Mouse (Mus musculus): ENCODE data around the gene Accs. TPM values are rescaled to one million over a fixed set of nuclear protein-coding genes. Genes with fewer than 3 reads are reported as not detected.
A peak's percentile ranks its signal among the peaks of the same experiment; 100 is the strongest.

Accs gene
- polyA plus RNA-seq, 1 experiment, result 4.2 TPM

DNA sequence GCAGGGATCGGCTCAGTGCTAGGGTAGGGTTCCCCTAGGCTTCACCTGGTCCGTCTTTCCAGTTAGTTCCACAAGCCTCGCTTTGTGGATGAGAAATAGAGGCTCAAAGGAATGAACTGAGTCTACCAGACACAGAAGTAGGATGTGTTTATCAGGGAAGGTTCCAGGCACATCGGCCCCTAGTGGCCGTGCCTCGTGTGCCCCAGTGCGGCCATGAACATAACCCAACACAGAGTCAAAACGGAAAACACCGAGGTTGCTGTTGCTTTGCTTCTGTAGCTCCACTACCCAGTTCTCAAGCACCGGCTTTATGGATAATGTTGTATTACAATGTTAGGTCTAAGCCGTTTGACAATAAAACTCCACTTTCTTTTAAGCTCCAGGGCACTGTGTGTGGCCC lies 18.8 kb upstream of the Accs start:
- Histone ChIP-seq H3K36me3 (ENCODE audit: control insufficient read depth, insufficient read depth) (no peaks in the 10 kb centered on the region), H3K27me3 (ENCODE audit: control insufficient read depth, insufficient read depth, insufficient read length) (peaks cover 41% of the 10 kb centered on the region), H3K79me2 (ENCODE audit: control insufficient read depth, insufficient read depth) (no peaks in the 10 kb centered on the region), H3K4me3 (no peak overlapping the region), H3K4me2 (ENCODE audit: low read depth) (no peak overlapping the region), H3ac (ENCODE audit: control insufficient read depth, insufficient read length) (no peak overlapping the region)
- TF ChIP-seq TCF12 (IDR thresholded peaks at IDR 0.05; ENCODE audit: insufficient read depth, poor library complexity, severe bottlenecking), result no peak
- no peak for TF ChIP-seq POLR2AphosphoS2 (IDR thresholded peaks at IDR 0.05; ENCODE audit: insufficient read length, low read depth)
- TF ChIP-seq POLR2A (IDR thresholded peaks at IDR 0.05; ENCODE audit: insufficient read length, low read depth), result no peak
- TF ChIP-seq CEBPB (IDR thresholded peaks at IDR 0.05; ENCODE audit: insufficient read depth, poor library complexity, severe bottlenecking), result no peak
- no peak for TF ChIP-seq MYOG (IDR thresholded peaks at IDR 0.05; ENCODE audit: control insufficient read depth in 1 of 3, insufficient read depth in 1 of 3, insufficient read length in 2 of 3, low read depth in 2 of 3)
- no peak for TF ChIP-seq E2F4 (IDR thresholded peaks at IDR 0.05; ENCODE audit: insufficient read depth)
- no peak for TF ChIP-seq USF1 (IDR thresholded peaks at IDR 0.05; ENCODE audit: low read depth)
- TF ChIP-seq MYOD1 (IDR thresholded peaks at IDR 0.05; ENCODE audit: control insufficient read depth in 1 of 3, insufficient read length in 2 of 3, low read depth in 2 of 3), result no peak
- TF ChIP-seq MAX (IDR thresholded peaks at IDR 0.05; ENCODE audit: low read depth), result no peak
- TF ChIP-seq REST (IDR thresholded peaks at IDR 0.05; ENCODE audit: insufficient read depth, insufficient read length), result no peak
- no peak for TF ChIP-seq TCF3 (IDR thresholded peaks at IDR 0.05; ENCODE audit: insufficient read length, low read depth)
- TF ChIP-seq SRF (IDR thresholded peaks at IDR 0.05; ENCODE audit: control insufficient read depth, insufficient read length, low read depth), result no peak

DNA sequence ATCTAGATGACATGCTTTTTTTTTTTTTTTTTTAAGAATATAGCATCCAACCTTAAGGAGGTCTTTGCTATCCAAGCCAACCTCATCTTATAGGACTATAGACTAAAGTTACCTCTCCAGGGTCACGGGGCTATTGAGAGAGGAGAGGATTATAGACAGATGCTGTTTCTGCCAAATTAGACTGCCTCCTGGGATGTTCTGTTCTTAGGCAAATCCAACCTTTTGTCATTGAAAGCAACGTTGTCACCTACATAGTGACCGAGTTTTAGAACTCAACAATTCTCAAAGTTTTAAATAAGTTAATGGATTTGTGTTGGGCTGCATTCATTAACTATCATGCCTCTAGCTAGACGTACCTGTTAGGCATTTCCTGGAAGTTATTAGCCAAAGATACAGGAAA lies 13.5 kb upstream of the Accs start:
- Histone ChIP-seq H3K36me3 (ENCODE audit: control insufficient read depth, insufficient read depth) (no peaks in the 10 kb centered on the region), H3K4me3 (no peak overlapping the region), H3K27me3 (ENCODE audit: control insufficient read depth, insufficient read depth, insufficient read length) (peaks cover 49% of the 10 kb centered on the region), H3K79me2 (ENCODE audit: control insufficient read depth, insufficient read depth) (no peaks in the 10 kb centered on the region), H3K4me2 (ENCODE audit: low read depth) (no peak overlapping the region), H3ac (ENCODE audit: control insufficient read depth, insufficient read length) (no peak overlapping the region)
- no peak for TF ChIP-seq SRF (IDR thresholded peaks at IDR 0.05; ENCODE audit: control insufficient read depth, insufficient read length, low read depth)
- no peak for TF ChIP-seq TCF3 (IDR thresholded peaks at IDR 0.05; ENCODE audit: insufficient read length, low read depth)
- no peak for TF ChIP-seq CEBPB (IDR thresholded peaks at IDR 0.05; ENCODE audit: insufficient read depth, poor library complexity, severe bottlenecking)
- no peak for TF ChIP-seq E2F4 (IDR thresholded peaks at IDR 0.05; ENCODE audit: insufficient read depth)
- TF ChIP-seq TCF12 (IDR thresholded peaks at IDR 0.05; ENCODE audit: insufficient read depth, poor library complexity, severe bottlenecking), result no peak
- TF ChIP-seq USF1 (IDR thresholded peaks at IDR 0.05; ENCODE audit: low read depth), result no peak
- no peak for TF ChIP-seq MYOG (IDR thresholded peaks at IDR 0.05; ENCODE audit: control insufficient read depth in 1 of 3, insufficient read depth in 1 of 3, insufficient read length in 2 of 3, low read depth in 2 of 3)
- no peak for TF ChIP-seq REST (IDR thresholded peaks at IDR 0.05; ENCODE audit: insufficient read depth, insufficient read length)
- TF ChIP-seq MAX (IDR thresholded peaks at IDR 0.05; ENCODE audit: low read depth), result no peak
- no peak for TF ChIP-seq POLR2A (IDR thresholded peaks at IDR 0.05; ENCODE audit: insufficient read length, low read depth)
- TF ChIP-seq MYOD1 (IDR thresholded peaks at IDR 0.05; ENCODE audit: control insufficient read depth in 1 of 3, insufficient read length in 2 of 3, low read depth in 2 of 3), result no peak
- TF ChIP-seq POLR2AphosphoS2 (IDR thresholded peaks at IDR 0.05; ENCODE audit: insufficient read length, low read depth), result no peak

DNA sequence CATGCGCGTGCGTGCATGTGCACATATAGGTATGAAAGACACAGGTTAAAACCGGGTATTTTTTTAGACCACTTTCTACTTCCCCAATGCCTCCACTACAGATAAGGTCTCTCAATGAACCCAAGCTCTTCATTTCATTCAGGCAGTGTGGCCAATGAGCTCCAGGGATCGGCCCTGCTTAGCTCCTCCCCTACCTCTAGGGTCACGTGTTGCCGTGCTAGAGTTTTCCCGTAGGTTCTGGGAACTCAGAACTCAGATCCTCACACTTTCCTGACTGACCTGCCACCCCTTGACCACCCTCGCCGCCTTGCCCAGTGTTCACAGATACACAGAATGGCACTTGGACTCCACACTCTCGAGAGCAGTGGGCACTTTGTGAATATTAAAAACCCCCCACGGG lies 9.1 kb upstream of the Accs start:
- peak; percentile 37 for TF ChIP-seq USF1 (IDR thresholded peaks at IDR 0.05; ENCODE audit: low read depth)
- no peak for TF ChIP-seq SRF (IDR thresholded peaks at IDR 0.05; ENCODE audit: control insufficient read depth, insufficient read length, low read depth)
- Histone ChIP-seq H3K36me3 (ENCODE audit: control insufficient read depth, insufficient read depth) (no peaks in the 10 kb centered on the region), H3ac (ENCODE audit: control insufficient read depth, insufficient read length) (no peak overlapping the region), H3K4me2 (ENCODE audit: low read depth) (no peak overlapping the region), H3K27me3 (ENCODE audit: control insufficient read depth, insufficient read depth, insufficient read length) (peaks cover 33% of the 10 kb centered on the region), H3K4me3 (no peak overlapping the region), H3K79me2 (ENCODE audit: control insufficient read depth, insufficient read depth) (no peaks in the 10 kb centered on the region)

DNA sequence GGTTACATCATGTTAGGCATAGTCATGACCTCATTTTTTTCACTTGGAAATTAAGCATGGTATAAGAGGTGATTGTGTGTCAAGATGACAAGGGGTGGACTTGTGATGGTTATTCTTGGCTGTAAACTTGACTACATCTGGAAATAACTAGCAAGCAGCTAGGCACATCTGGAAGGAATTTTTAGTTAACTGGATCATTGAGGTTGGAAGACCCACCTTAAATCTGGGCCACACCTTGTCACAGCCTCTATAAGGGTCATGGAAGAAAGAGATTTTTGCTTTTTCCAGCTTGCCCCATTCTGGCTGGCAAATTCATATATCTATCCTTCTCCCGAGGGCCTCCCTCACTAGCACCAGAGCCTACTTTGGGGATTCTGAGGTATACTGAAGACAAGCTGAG lies 1.6 kb upstream of the Accs start:
- H3K79me2 ChIP-seq (ENCODE audit: control insufficient read depth, insufficient read depth), result no peaks in the 10 kb centered on the region
- no peaks in the 10 kb centered on the region for H3K36me3 ChIP-seq (ENCODE audit: control insufficient read depth, insufficient read depth)
- H3K27me3 ChIP-seq (ENCODE audit: control insufficient read depth, insufficient read depth, insufficient read length), result peaks cover 23% of the 10 kb centered on the region
- no peak overlapping the region for H3K4me2 ChIP-seq (ENCODE audit: low read depth)
- no peak overlapping the region for H3K4me3 ChIP-seq
- H3ac ChIP-seq (ENCODE audit: control insufficient read depth, insufficient read length), result no peak overlapping the region
- no peak for TF ChIP-seq POLR2AphosphoS2 (IDR thresholded peaks at IDR 0.05; ENCODE audit: insufficient read length, low read depth)
- no peak for TF ChIP-seq MYOD1 (IDR thresholded peaks at IDR 0.05; ENCODE audit: control insufficient read depth in 1 of 3, insufficient read length in 2 of 3, low read depth in 2 of 3)
- no peak for TF ChIP-seq TCF12 (IDR thresholded peaks at IDR 0.05; ENCODE audit: insufficient read depth, poor library complexity, severe bottlenecking)
- TF ChIP-seq SRF (IDR thresholded peaks at IDR 0.05; ENCODE audit: control insufficient read depth, insufficient read length, low read depth), result no peak
- TF ChIP-seq CEBPB (IDR thresholded peaks at IDR 0.05; ENCODE audit: insufficient read depth, poor library complexity, severe bottlenecking), result no peak
- no peak for TF ChIP-seq MYOG (IDR thresholded peaks at IDR 0.05; ENCODE audit: control insufficient read depth in 1 of 3, insufficient read depth in 1 of 3, insufficient read length in 2 of 3, low read depth in 2 of 3)
- no peak for TF ChIP-seq USF1 (IDR thresholded peaks at IDR 0.05; ENCODE audit: low read depth)
- TF ChIP-seq REST (IDR thresholded peaks at IDR 0.05; ENCODE audit: insufficient read depth, insufficient read length), result no peak
- no peak for TF ChIP-seq TCF3 (IDR thresholded peaks at IDR 0.05; ENCODE audit: insufficient read length, low read depth)
- no peak for TF ChIP-seq POLR2A (IDR thresholded peaks at IDR 0.05; ENCODE audit: insufficient read length, low read depth)
- no peak for TF ChIP-seq MAX (IDR thresholded peaks at IDR 0.05; ENCODE audit: low read depth)
- no peak for TF ChIP-seq E2F4 (IDR thresholded peaks at IDR 0.05; ENCODE audit: insufficient read depth)

DNA sequence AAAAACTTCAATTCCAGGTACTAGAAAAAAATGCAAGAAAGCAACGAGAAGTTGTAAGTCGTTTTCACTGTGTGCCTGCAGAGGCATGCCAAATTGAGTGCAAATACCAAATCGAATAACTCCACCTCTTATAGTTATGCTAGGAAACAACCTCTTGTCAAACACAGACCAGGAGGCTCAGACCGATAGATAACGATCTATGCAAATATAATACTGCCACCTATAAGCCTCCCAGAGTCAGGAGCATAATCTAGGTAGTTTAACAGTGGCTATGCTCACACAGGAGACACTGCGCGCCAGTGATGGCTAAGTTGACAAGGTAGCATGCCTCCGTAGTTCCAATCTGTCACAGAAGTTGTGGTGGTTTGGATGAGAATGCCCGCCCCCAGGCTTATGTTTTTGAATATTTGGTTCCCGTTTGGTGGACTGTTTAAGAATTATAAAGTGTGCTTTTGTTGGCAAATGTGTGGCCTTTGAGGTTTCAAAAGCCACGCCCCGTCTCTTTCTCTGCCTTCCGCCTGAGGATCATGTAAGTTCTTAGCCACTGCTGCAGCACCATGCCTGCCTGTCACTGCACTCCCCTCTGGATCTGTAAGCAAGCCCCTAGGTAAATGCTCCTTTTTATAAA lies 688 bp upstream of the Accs start:
- peaks cover 16% of the 10 kb centered on the region for H3K27me3 ChIP-seq (ENCODE audit: control insufficient read depth, insufficient read depth, insufficient read length)
- TF ChIP-seq TCF12 (IDR thresholded peaks at IDR 0.05; ENCODE audit: insufficient read depth, poor library complexity, severe bottlenecking), result no peak
- TF ChIP-seq TCF3 (IDR thresholded peaks at IDR 0.05; ENCODE audit: insufficient read length, low read depth), result no peak
- TF ChIP-seq POLR2AphosphoS2 (IDR thresholded peaks at IDR 0.05; ENCODE audit: insufficient read length, low read depth), result no peak
- TF ChIP-seq E2F4 (IDR thresholded peaks at IDR 0.05; ENCODE audit: insufficient read depth), result no peak
- TF ChIP-seq POLR2A (IDR thresholded peaks at IDR 0.05; ENCODE audit: insufficient read length, low read depth), result no peak
- no peak for TF ChIP-seq CEBPB (IDR thresholded peaks at IDR 0.05; ENCODE audit: insufficient read depth, poor library complexity, severe bottlenecking)
- no peak for TF ChIP-seq REST (IDR thresholded peaks at IDR 0.05; ENCODE audit: insufficient read depth, insufficient read length)
- no peak for TF ChIP-seq MYOD1 (IDR thresholded peaks at IDR 0.05; ENCODE audit: control insufficient read depth in 1 of 3, insufficient read length in 2 of 3, low read depth in 2 of 3)
- TF ChIP-seq MYOG (IDR thresholded peaks at IDR 0.05; ENCODE audit: control insufficient read depth in 1 of 3, insufficient read depth in 1 of 3, insufficient read length in 2 of 3, low read depth in 2 of 3), result no peak
- no peak for TF ChIP-seq MAX (IDR thresholded peaks at IDR 0.05; ENCODE audit: low read depth)
- no peak for TF ChIP-seq SRF (IDR thresholded peaks at IDR 0.05; ENCODE audit: control insufficient read depth, insufficient read length, low read depth)
- no peak for TF ChIP-seq USF1 (IDR thresholded peaks at IDR 0.05; ENCODE audit: low read depth)
- H3K4me3 ChIP-seq, result peak overlapping the region; percentile 33
- no peaks in the 10 kb centered on the region for H3K36me3 ChIP-seq (ENCODE audit: control insufficient read depth, insufficient read depth)
- no peaks in the 10 kb centered on the region for H3K79me2 ChIP-seq (ENCODE audit: control insufficient read depth, insufficient read depth)
- peak overlapping the region; percentile 94 for H3K4me2 ChIP-seq (ENCODE audit: low read depth)
- H3ac ChIP-seq (ENCODE audit: control insufficient read depth, insufficient read length), result no peak overlapping the region

Measured in myocyte (in vitro differentiated cells).